In genomic region chr6:112280945-112281344, GRCm38 (mm10) we compare ENCODE assay signal across 32 mouse cellular contexts. TPM values are rescaled to one million over a fixed set of nuclear protein-coding genes. Genes with fewer than 3 reads are reported as not detected.
DNase-seq lines count a peak whose midpoint lies in the region; ATAC-seq and TF ChIP-seq lines count a peak whose summit lies in the region.
"Had no signal": no experiment of that assay in that cellular context is flagged by ENCODE, and none has a peak within 500 bp of the region (broad histone marks: within the 10 kb centered on the region; RNA-seq: fewer than 3 reads in every experiment).

No protein-coding gene starts in this region.

- H3K4me2 ChIP-seq in kidney, embryonic 16.5 days (replicated peaks; ENCODE audit: low read depth, low read length), result no peak overlapping the region
- H3K4me2 ChIP-seq: heart, embryonic 15.5 days; liver, embryonic 12.5 days; neural tube, embryonic 15.5 days had no signal

- H3K27ac ChIP-seq in gastrocnemius, adult 2 months, result peak overlapping the region; percentile 76
- no peak overlapping the region; the same call in 1 of the 2 replicates for H3K27ac ChIP-seq in kidney, embryonic 16.5 days (ENCODE audit: low read length)
- H3K27ac ChIP-seq: heart, embryonic 10.5 days; heart, embryonic 15.5 days; hindbrain, postnatal 0 days; layer of hippocampus, adult 2 months; left cerebral cortex, adult 2 months; liver, embryonic 12.5 days; neural tube, embryonic 15.5 days had no signal

- no peak for TF ChIP-seq CTCF in gastrocnemius, adult 2 months (IDR thresholded peaks at IDR 0.05)
- TF ChIP-seq CTCF in Patski (IDR thresholded peaks at IDR 0.05), result no peak

- H3K27me3 ChIP-seq in kidney, embryonic 16.5 days (ENCODE audit: insufficient read depth, low read length), result no peaks in the 10 kb centered on the region
- H3K27me3 ChIP-seq in Patski, result no peaks in the 10 kb centered on the region
- H3K27me3 ChIP-seq: heart, embryonic 15.5 days; liver, embryonic 12.5 days; neural tube, embryonic 15.5 days had no signal

- H3K36me3 ChIP-seq in kidney, embryonic 16.5 days (ENCODE audit: insufficient read depth, low read length), result no peaks in the 10 kb centered on the region
- H3K36me3 ChIP-seq: heart, embryonic 15.5 days; liver, embryonic 12.5 days; neural tube, embryonic 15.5 days had no signal

- 19% methylated on average over 3 of the region's 3 CpGs for WGBS in kidney, embryonic 16.5 days

- no peaks in the 10 kb centered on the region; the same call in 1 of the 2 replicates for H3K9me3 ChIP-seq in kidney, embryonic 16.5 days (ENCODE audit: low read length)
- H3K9me3 ChIP-seq: heart, embryonic 10.5 days; heart, embryonic 15.5 days; liver, embryonic 12.5 days; neural tube, embryonic 15.5 days had no signal

- peak; percentile 77 for ATAC-seq in kidney, embryonic 16.5 days (ENCODE audit: low FRiP score, low TSS enrichment)
- peak; percentile 65 for ATAC-seq in Patski
- ATAC-seq in frontal cortex, adult (ENCODE audit: low TSS enrichment), result no peak
- ATAC-seq in megakaryocyte progenitor cell, adult 5-6 weeks (replicated peaks; ENCODE audit: poor library complexity), result no peak
- ATAC-seq: activated CD4-positive, CD25-positive, alpha-beta regulatory T cell, adult 4 months; CD4-positive, CD25-positive, alpha-beta regulatory T cell, adult 4 months; forebrain, embryonic 16.5 days; hindbrain, postnatal 0 days; intestine, embryonic 16.5 days; liver, embryonic 12.5 days; liver, postnatal 0 days had no signal

- no peak overlapping the region for H3K4me3 ChIP-seq in gastrocnemius, adult 2 months
- no peak overlapping the region for H3K4me3 ChIP-seq in kidney, embryonic 16.5 days (ENCODE audit: low read length)
- H3K4me3 ChIP-seq: heart, embryonic 10.5 days; heart, embryonic 15.5 days; layer of hippocampus, adult 2 months; left cerebral cortex, adult 2 months; liver, embryonic 12.5 days; neural tube, embryonic 15.5 days had no signal

- no peak for DNase-seq in gastrocnemius, adult 2 months
- DNase-seq in gastrocnemius, postnatal 4 days (ENCODE audit: low spot score in 2 of 2), result no peak
- no peak for DNase-seq in kidney, postnatal 10 days
- DNase-seq in Patski (ENCODE audit: low read depth, low spot score), result peak; percentile 77
- DNase-seq in forelimb bud, embryonic 11.5 days (ENCODE audit: low read depth, low spot score), result peak; percentile 50
- DNase-seq: adrenal gland, adult 2 months; adrenal gland, postnatal 36 days; cerebellum, adult 18-20 months; cerebellum, postnatal 14 days; gastrocnemius, postnatal 14 days; heart, adult 11 months; liver, postnatal 0 days; lung, postnatal 4 days; midbrain, embryonic 14.5 days; retina, postnatal 1 day; right cerebral cortex, postnatal 14 days; thymus, postnatal 4 days had no signal

- POLR2A ChIA-PET in Patski (lab: Charles Lee), result interaction anchor here (2.3 kb wide), 1 partner anchor 25 kb away, joined by 6 read pairs; no protein-coding TSS in a partner anchor

- no peak overlapping the region for H3K9ac ChIP-seq in kidney, embryonic 16.5 days (replicated peaks; ENCODE audit: low read length)
- H3K9ac ChIP-seq: heart, embryonic 15.5 days; liver, embryonic 12.5 days; liver, postnatal 0 days; neural tube, embryonic 15.5 days had no signal

- in situ Hi-C loops in Patski (cut with MboI; ENCODE audit: low pct_unique_long_range_greater_than_20kb), result loop anchor here (5.0 kb wide), 1 partner anchor 34 kb away; no protein-coding TSS in a partner anchor

- intact Hi-C loops in gastrocnemius, adult 2 months (cut with DNase I), result no loop called here

- CTCF ChIA-PET in Patski (lab: Charles Lee), result interaction anchor here (1.1 to 2.8 kb wide), 4 partner anchors 10 to 78 kb away, joined by 3 to 14 read pairs (median 4); no protein-coding TSS in a partner anchor

- peaks cover 19% of the 10 kb centered on the region; the same call in 1 of the 2 replicates for H3K4me1 ChIP-seq in kidney, embryonic 16.5 days (ENCODE audit: insufficient read depth, low read length)
- H3K4me1 ChIP-seq: heart, embryonic 10.5 days; liver, embryonic 12.5 days; neural tube, embryonic 15.5 days had no signal

RNA-seq across cellular contexts. Expression of gene Lmcd1, which starts 7.4 kb away (rescaled TPM):
- total RNA-seq in gastrocnemius, adult 2 months (2021), result 100 to 1,000 TPM in 1 of 2 experiments, 10 to 100 TPM in 1; 70.8 to 175 TPM
- total RNA-seq in gastrocnemius, postnatal 4 days (2021), result 100 to 1,000 TPM; 111 to 137 TPM
- polyA plus RNA-seq in kidney, embryonic 16.5 days (2015; fragmentation: Nextera tagmentation; extraction: Ambion mirVana), result 24.2 and 28.6 TPM in 2 replicates
- polyA plus RNA-seq in Patski (2021), result 16.4 TPM
- total RNA-seq in megakaryocyte progenitor cell, adult 5-6 weeks (2015), result 0.35 and 0.44 TPM in 2 replicates
- 0.17 and 2.3 TPM in 2 replicates for total RNA-seq in megakaryocyte progenitor cell, adult 5-6 weeks (2017)
- total RNA-seq: monocyte, adult 5-6 weeks had no signal
- polyA plus RNA-seq: activated CD4-positive, CD25-positive, alpha-beta regulatory T cell, adult 4 months; CD4-positive, CD25-positive, alpha-beta regulatory T cell, adult 4 months had no signal

Comparison
In these comparisons a context has a peak if more than half of its experiments do, and no peak if none do; other contexts are left out.
1. DNase-seq: peak in Patski (single experiment) and forelimb bud, embryonic 11.5 days (single experiment); none in gastrocnemius, adult 2 months (single experiment), gastrocnemius, postnatal 4 days (0 of 2) and kidney, postnatal 10 days (single experiment).
2. ATAC-seq: peak in kidney, embryonic 16.5 days (single experiment) and Patski (single experiment); none in frontal cortex, adult (single experiment) and megakaryocyte progenitor cell, adult 5-6 weeks (single experiment).
3. RNA of gene Lmcd1, which starts 7.4 kb away (total RNA-seq): 70.8 to 175 TPM in gastrocnemius, adult 2 months and 111 to 137 TPM in gastrocnemius, postnatal 4 days; 0.17 to 2.3 TPM in megakaryocyte progenitor cell, adult 5-6 weeks; every median in the first group is over 10 times any median in the second.